Mouse (Mus musculus) stomach, embryonic 15.5 days (tissue): ENCODE results near the gene Myd88. TPM values are rescaled to one million over a fixed set of nuclear protein-coding genes. Genes with fewer than 3 reads are reported as not detected.
A peak's percentile ranks its signal among the peaks of the same experiment; 100 is the strongest.

Experiments
- ATAC-seq: fragments of 200-750 bp; cut with Nextera tagmentation; 2 replicates; pipeline ENCODE4 v1.8.0; 2017; ENCODE audit warnings: low read depth, moderate number of reproducible peaks, moderate TSS enrichment; ENCODE audit not compliant: insufficient read depth, low FRiP score
- H3K27ac ChIP-seq: fragments of 300-500 bp; sonication (generic); 2 replicates; pipeline ENCODE4 v1.5.1; 2015; ENCODE audit warnings: mild to moderate bottlenecking, inconsistent platforms
- H3K27me3 ChIP-seq: fragments of 300-500 bp; sonication (generic); replicated peaks from 2 replicates; pipeline ENCODE4 v1.6.1; 2015; ENCODE audit warnings: inconsistent platforms
- H3K36me3 ChIP-seq: fragments of 300-500 bp; sonication (generic); 2 replicates; pipeline ENCODE4 v1.6.1; 2015; ENCODE audit warnings: inconsistent platforms
- H3K4me1 ChIP-seq: fragments of 300-500 bp; sonication (generic); 2 replicates; pipeline ENCODE4 v1.6.1; 2015; ENCODE audit warnings: inconsistent platforms
- H3K4me2 ChIP-seq: fragments of 300-500 bp; sonication (generic); 2 replicates; pipeline ENCODE4 v1.6.1; 2015; ENCODE audit warnings: mild to moderate bottlenecking, inconsistent platforms
- H3K4me3 ChIP-seq: fragments of 300-500 bp; sonication (generic); replicated peaks from 2 replicates; pipeline ENCODE4 v1.5.1; 2015; ENCODE audit warnings: inconsistent platforms
- H3K9ac ChIP-seq: fragments of 300-500 bp; sonication (generic); 2 replicates; pipeline ENCODE4 v1.6.1; 2015; ENCODE audit warnings: inconsistent platforms
- H3K9me3 ChIP-seq: fragments of 300-500 bp; sonication (generic); 2 replicates; pipeline ENCODE4 v1.6.1; 2016; ENCODE audit warnings: inconsistent platforms
- WGBS: fragments of 180-500 bp; shearing (Covaris S2); methylation state at CpG from one replicate; pipeline ENCODE4 v1.1.7; 2015; 5-methylcytosine and 5-hydroxymethylcytosine counted together
- polyA plus RNA-seq: library from polyadenylated mRNA; unstranded; fragments of >200 nt; fragmentation: Nextera tagmentation; extraction: Ambion mirVana; gene quantifications from 2 replicates; pipeline ENCODE4 v1.2.1, GENCODE M21; 2015

Gene Myd88
- polyA plus RNA-seq, 1 experiment from 2014 or later = 34.7 TPM

GRCm38 (mm10) chr9:119322289-119323259 lies 18.6 kb downstream of the Myd88 start, which contains the start of gene Oxsr1:
Gene Oxsr1, minus strand, starts transcription at chr9:119322427.
- no peaks in the 10 kb centered on the region for H3K36me3 ChIP-seq
- H3K9ac ChIP-seq = peak within 1 kb of the TSS; percentile 76
- WGBS = under 1% methylated on average over 73 of the region's 76 CpGs
- no peaks in the 10 kb centered on the region; the same call in 1 of the 2 replicates for H3K9me3 ChIP-seq
- H3K27ac ChIP-seq = peak within 1 kb of the TSS; percentile 91
- H3K27me3 ChIP-seq = no peaks in the 10 kb centered on the region
- ATAC-seq = peak; percentile 98
- peaks cover 3% of the 10 kb centered on the region; the same call in 1 of the 2 replicates for H3K4me1 ChIP-seq
- peak within 1 kb of the TSS; percentile 76 for H3K4me3 ChIP-seq
- peak within 1 kb of the TSS; percentile 97 for H3K4me2 ChIP-seq

GRCm38 (mm10) chr9:119321392-119322229 lies 19.6 kb downstream of the Myd88 start:
- Histone ChIP-seq H3K9ac (peak overlapping the region; percentile 76), H3K4me1 (peaks cover 3% of the 10 kb centered on the region; the same call in 1 of the 2 replicates), H3K4me3 (peak overlapping the region; percentile 76), H3K36me3 (no peaks in the 10 kb centered on the region), H3K27ac (peak overlapping the region; percentile 91), H3K9me3 (no peaks in the 10 kb centered on the region; the same call in 1 of the 2 replicates), H3K27me3 (no peaks in the 10 kb centered on the region), H3K4me2 (peak overlapping the region; percentile 97)
- under 1% methylated on average over 56 of the region's 59 CpGs for WGBS
- ATAC-seq = peak; percentile 0

GRCm38 (mm10) chr9:119320946-119321345 lies 20.3 kb downstream of the Myd88 start:
- Histone ChIP-seq H3K27ac (peak overlapping the region; percentile 91; the same call in 1 of the 2 replicates), H3K27me3 (no peaks in the 10 kb centered on the region), H3K9me3 (no peaks in the 10 kb centered on the region; the same call in 1 of the 2 replicates), H3K36me3 (no peaks in the 10 kb centered on the region), H3K9ac (peak overlapping the region; percentile 76; the same call in 1 of the 2 replicates), H3K4me3 (peak overlapping the region; percentile 76), H3K4me2 (peak overlapping the region; percentile 97), H3K4me1 (peaks cover 3% of the 10 kb centered on the region; the same call in 1 of the 2 replicates)
- WGBS = 14% methylated on average over 7 of the region's 7 CpGs
- ATAC-seq = no peak

DNA sequence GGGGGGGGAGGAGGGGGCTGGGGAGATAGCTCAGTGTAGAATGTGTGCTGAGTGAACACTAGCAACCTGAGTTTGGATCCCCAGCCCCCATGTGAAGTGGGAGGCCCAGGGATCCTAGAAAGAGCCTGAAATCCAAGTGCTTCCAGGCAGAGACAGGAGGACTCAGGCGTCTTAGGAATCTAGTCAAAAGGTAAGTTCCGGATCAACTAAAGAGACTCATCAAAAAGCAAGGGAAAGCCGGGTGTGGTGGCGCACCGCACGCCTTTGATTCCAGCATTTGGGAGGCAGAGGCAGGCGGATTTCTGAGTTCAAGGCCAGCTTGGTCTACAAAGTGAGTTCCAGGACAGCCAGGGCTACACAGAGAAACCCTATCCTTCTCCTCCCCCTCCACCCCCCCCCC lies 20.8 kb downstream of the Myd88 start:
- Histone ChIP-seq H3K36me3 (no peaks in the 10 kb centered on the region), H3K27ac (no peak overlapping the region), H3K27me3 (no peaks in the 10 kb centered on the region), H3K9ac (no peak overlapping the region), H3K4me2 (peak overlapping the region; percentile 97), H3K9me3 (no peaks in the 10 kb centered on the region; the same call in 1 of the 2 replicates), H3K4me1 (peaks cover 3% of the 10 kb centered on the region; the same call in 1 of the 2 replicates), H3K4me3 (peak overlapping the region; percentile 76)
- 75% methylated on average over 7 of the region's 7 CpGs for WGBS
- ATAC-seq = no peak

DNA sequence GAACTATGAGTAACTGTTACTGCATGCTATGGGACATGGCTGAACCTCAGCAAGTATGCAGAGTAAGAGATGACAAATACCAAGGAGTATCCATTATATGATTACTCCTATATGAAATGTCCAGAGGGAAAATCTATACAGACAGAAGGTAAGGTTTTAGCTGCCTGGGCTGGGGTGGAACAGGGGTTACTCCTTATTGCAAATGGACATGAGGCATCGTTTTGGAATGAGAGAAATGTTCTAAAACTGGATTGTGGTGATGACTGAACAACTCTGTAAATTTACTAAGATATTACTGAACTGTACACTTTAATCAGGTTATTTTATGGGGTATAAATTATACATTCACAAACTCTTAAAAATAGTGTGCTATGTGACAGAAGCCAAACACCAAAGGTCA lies 22.3 kb downstream of the Myd88 start:
- H3K27me3 ChIP-seq = no peaks in the 10 kb centered on the region
- no peak for ATAC-seq
- WGBS = 98% methylated on average over 1 of the region's 1 CpGs
- no peaks in the 10 kb centered on the region for H3K36me3 ChIP-seq
- peaks cover 3% of the 10 kb centered on the region; the same call in 1 of the 2 replicates for H3K4me1 ChIP-seq
- no peak overlapping the region for H3K27ac ChIP-seq
- no peak overlapping the region for H3K9ac ChIP-seq
- no peak overlapping the region for H3K4me2 ChIP-seq
- no peaks in the 10 kb centered on the region; the same call in 1 of the 2 replicates for H3K9me3 ChIP-seq
- H3K4me3 ChIP-seq = no peak overlapping the region

- ATAC-seq = no peak
- Histone ChIP-seq H3K27ac (no peak overlapping the region), H3K27me3 (no peaks in the 10 kb centered on the region), H3K4me3 (no peak overlapping the region), H3K4me1 (no peaks in the 10 kb centered on the region), H3K9me3 (no peaks in the 10 kb centered on the region), H3K9ac (no peak overlapping the region), H3K36me3 (no peaks in the 10 kb centered on the region), H3K4me2 (no peak overlapping the region)
- WGBS = 94% methylated on average over 10 of the region's 10 CpGs
These were observed 28.1 kb downstream of the Myd88 start for GRCm38 (mm10) chr9:119313096-119313495.

DNA sequence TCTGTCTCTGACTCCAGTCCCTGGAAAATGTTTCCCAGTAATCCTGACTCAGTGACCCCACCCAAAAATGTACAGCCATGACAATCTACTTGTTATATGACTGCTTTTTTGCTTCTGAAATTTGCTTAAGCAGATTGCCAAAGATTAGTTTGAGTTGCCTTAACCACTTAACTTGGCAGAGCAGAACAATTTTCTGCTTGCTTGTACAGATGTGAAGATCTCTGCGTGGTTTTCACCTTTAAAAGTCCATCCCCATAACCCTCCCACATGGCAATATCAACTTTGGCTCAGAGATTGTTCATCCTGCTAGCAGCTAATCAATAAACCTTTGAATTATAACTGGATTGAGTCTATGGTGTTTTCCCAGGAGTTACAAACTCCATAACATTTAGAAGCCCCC lies 32.1 kb downstream of the Myd88 start:
- no peaks in the 10 kb centered on the region for H3K27me3 ChIP-seq
- H3K36me3 ChIP-seq = no peaks in the 10 kb centered on the region
- no peak overlapping the region for H3K9ac ChIP-seq
- H3K27ac ChIP-seq = no peak overlapping the region
- H3K4me3 ChIP-seq = no peak overlapping the region
- H3K4me2 ChIP-seq = no peak overlapping the region
- no peaks in the 10 kb centered on the region for H3K9me3 ChIP-seq
- 0 out of 2 replicates have a peak, but pooled peaks cover 3% of the 10 kb centered on the region for H3K4me1 ChIP-seq
- ATAC-seq = no peak
- 77% methylated on average over 1 of the region's 1 CpGs for WGBS

DNA sequence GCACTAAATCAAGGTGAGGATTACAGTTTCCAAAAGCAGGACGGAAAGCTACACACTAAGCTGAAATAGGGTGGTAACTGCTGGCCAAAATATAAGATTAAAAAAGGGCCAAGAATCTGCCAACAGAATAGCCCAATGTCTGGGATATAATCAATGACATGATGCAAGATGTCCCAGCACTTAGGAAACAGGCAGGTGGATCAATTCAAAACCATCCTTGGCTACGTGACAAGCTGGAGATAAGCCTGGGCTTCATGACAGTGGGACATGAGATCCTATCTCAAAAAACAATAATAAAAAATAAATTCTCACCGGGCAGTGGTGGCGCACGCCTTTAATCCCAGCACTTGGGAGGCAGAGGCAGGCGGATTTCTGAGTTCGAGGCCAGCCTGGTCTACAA lies 35.3 kb downstream of the Myd88 start:
- no peak overlapping the region for H3K27ac ChIP-seq
- no peak overlapping the region for H3K9ac ChIP-seq
- no peak overlapping the region for H3K4me3 ChIP-seq
- H3K27me3 ChIP-seq = no peaks in the 10 kb centered on the region
- H3K4me2 ChIP-seq = no peak overlapping the region
- 0 out of 2 replicates have a peak, but pooled peaks cover 3% of the 10 kb centered on the region for H3K4me1 ChIP-seq
- peaks cover 2% of the 10 kb centered on the region; the same call in 1 of the 2 replicates for H3K36me3 ChIP-seq
- no peaks in the 10 kb centered on the region for H3K9me3 ChIP-seq
- 87% methylated on average over 7 of the region's 7 CpGs for WGBS
- ATAC-seq = no peak

- H3K9ac ChIP-seq = no peak overlapping the region
- H3K4me3 ChIP-seq = no peak overlapping the region
- WGBS = 79% methylated on average over 3 of the region's 3 CpGs
- H3K4me1 ChIP-seq = no peaks in the 10 kb centered on the region
- no peak for ATAC-seq
- no peaks in the 10 kb centered on the region for H3K9me3 ChIP-seq
- no peaks in the 10 kb centered on the region for H3K27me3 ChIP-seq
- H3K36me3 ChIP-seq = peaks cover 2% of the 10 kb centered on the region; the same call in 1 of the 2 replicates
- H3K4me2 ChIP-seq = no peak overlapping the region
- no peak overlapping the region for H3K27ac ChIP-seq
These were observed 42.6 kb downstream of the Myd88 start for GRCm38 (mm10) chr9:119298563-119298962.

GRCm38 (mm10) chr9:119297696-119298095 lies 43.5 kb downstream of the Myd88 start:
- H3K4me1 ChIP-seq = no peaks in the 10 kb centered on the region
- no peak overlapping the region for H3K27ac ChIP-seq
- no peak overlapping the region for H3K9ac ChIP-seq
- no peaks in the 10 kb centered on the region for H3K27me3 ChIP-seq
- H3K4me2 ChIP-seq = no peak overlapping the region
- peaks cover 2% of the 10 kb centered on the region; the same call in 1 of the 2 replicates for H3K36me3 ChIP-seq
- H3K9me3 ChIP-seq = no peaks in the 10 kb centered on the region
- no peak overlapping the region for H3K4me3 ChIP-seq
- no peak for ATAC-seq
- WGBS = 75% methylated on average over 6 of the region's 6 CpGs

DNA sequence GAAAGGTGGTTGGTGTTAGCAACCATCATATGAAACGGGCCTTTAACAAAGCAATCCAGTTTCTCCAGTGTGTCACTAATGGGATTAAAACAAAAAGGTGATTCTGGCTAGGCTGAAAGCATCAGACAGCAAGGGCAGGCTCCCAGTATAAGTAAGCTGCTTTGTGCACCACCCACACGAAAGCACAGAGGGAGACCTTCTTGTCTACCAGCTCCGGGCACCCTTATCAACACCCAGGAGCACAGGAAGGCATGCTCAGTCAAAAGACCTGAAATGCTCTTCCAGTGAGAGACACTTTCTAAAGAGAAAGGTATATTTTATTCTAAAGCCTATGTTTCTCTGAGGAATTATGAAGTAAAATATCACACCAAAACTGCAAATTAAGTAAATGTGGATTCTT lies 50.4 kb downstream of the Myd88 start:
- Histone ChIP-seq H3K4me1 (no peaks in the 10 kb centered on the region), H3K27ac (no peak overlapping the region), H3K4me2 (no peak overlapping the region), H3K27me3 (no peaks in the 10 kb centered on the region), H3K4me3 (no peak overlapping the region), H3K36me3 (0 out of 2 replicates have a peak, but pooled peaks cover 2% of the 10 kb centered on the region), H3K9me3 (no peaks in the 10 kb centered on the region), H3K9ac (no peak overlapping the region)
- WGBS = 89% methylated on average over 3 of the region's 3 CpGs
- no peak for ATAC-seq
